Mouse (Mus musculus): ENCODE measurements around the gene Ppp2r5c.

DNA sequence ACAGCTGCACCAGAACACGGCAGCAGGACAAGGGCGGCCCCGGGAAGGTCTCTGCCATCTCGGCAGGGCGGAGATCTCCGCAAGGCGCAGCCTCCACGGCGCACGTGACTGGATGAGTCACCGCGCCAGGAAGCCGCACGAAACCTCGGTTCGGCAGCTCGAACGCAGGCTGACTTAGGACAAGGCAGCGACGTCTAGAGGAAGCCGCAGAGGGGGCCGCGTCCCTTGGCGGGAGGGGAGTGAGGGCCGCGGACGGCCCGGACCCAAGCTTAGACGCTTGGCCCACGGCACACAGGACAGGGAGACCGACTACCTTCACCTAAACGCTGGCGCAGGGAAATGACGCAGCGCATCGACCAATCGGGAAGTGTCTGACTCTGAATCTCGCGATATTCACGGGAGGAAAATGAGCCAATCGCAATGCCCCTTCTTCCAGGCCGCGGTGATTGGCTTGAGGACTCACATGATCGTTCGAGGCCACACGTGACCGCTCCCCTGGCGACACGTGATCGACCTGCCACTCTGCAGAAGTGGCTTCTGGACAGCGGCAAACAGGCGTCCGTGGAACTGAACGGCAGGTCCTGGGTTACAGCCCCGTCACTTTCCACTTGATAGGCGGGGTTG is 144.5 kb downstream of the Ppp2r5c start:
- TF ChIP-seq CTCF (IDR thresholded peaks at IDR 0.05 in 2 of 3, conservative IDR thresholded peaks at IDR 0.05 in 1 of 3; ENCODE audit: control insufficient read depth in 1 of 3, insufficient read depth in 1 of 3, low read depth in 2 of 3, low read length in 3 of 3, poor library complexity in 1 of 3, severe bottlenecking in 1 of 3): no peak
- peak; percentile 99 for TF ChIP-seq MAX (IDR thresholded peaks at IDR 0.05; ENCODE audit: low read length)
- TF ChIP-seq USF2 (IDR thresholded peaks at IDR 0.05; ENCODE audit: borderline replicate concordance in 1 of 2, insufficient read depth in 1 of 2, low read depth in 1 of 2, low read length in 2 of 2): peak; percentile 99 to 100
- peak; percentile 94 for TF ChIP-seq USF1 (IDR thresholded peaks at IDR 0.05; ENCODE audit: low read depth, low read length)
- TF ChIP-seq ELF1 (IDR thresholded peaks at IDR 0.05; ENCODE audit: low read depth, low read length): peak; percentile 86
- TF ChIP-seq TCF12 (IDR thresholded peaks at IDR 0.05; ENCODE audit: low read depth, low read length): peak; percentile 0; the same call in 1 of the 2 replicates
- peak; percentile 92 for TF ChIP-seq TBP (IDR thresholded peaks at IDR 0.05; ENCODE audit: low read depth, low read length)
- TF ChIP-seq POLR2A (IDR thresholded peaks at IDR 0.05; ENCODE audit: control insufficient read depth in 1 of 2, insufficient read depth in 1 of 2, low read depth in 1 of 2, low read length in 2 of 2, poor library complexity in 1 of 2): peak; percentile 82 to 94
- TF ChIP-seq EP300 (IDR thresholded peaks at IDR 0.05; ENCODE audit: low read depth in 1 of 2, low read length in 2 of 2): no peak
- no peak for TF ChIP-seq E2F4 (IDR thresholded peaks at IDR 0.05; ENCODE audit: borderline replicate concordance, low read depth, low read length)

Data from MEL (cell line).